Mouse (Mus musculus) cerebellum, adult 8-10 months (tissue): ENCODE results near the gene Slc8a1.
A peak's percentile ranks its signal among the peaks of the same experiment; 100 is the strongest.

Experiments
- DNase-seq: peaks from one replicate; pipeline ENCODE4 v3.0.0; 2022

The Slc8a1 gene

DNA sequence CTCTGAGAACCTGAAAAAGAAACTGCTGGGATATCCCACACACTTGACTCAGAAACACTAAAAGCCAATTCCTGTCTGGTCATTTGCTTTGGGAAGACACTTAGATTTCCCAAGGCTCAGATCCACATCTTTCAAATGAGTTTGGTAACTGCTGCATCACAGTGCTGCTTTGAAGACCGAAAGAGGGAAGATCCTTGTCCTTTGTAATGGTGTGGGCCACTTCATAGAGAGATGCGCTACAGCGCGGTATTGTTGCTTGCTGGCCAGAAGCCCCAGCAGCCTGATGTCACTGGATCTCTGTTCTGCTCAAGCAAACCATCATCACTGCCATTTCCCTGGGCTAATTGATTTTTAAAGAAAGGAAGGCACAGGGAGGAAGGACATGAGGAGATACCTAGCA, 325.4 kb downstream of the Slc8a1 start:
- no peak for DNase-seq

GRCm38 (mm10) chr17:81404225-81404624, 334.0 kb downstream of the Slc8a1 start:
- no peak for DNase-seq

GRCm38 (mm10) chr17:81403121-81403520, 335.1 kb downstream of the Slc8a1 start:
- DNase-seq, result no peak

- DNase-seq, result peak; percentile 35
Measured at GRCm38 (mm10) chr17:81402636-81403035, 335.5 kb downstream of the Slc8a1 start.

- DNase-seq, result no peak
Measured at GRCm38 (mm10) chr17:81400377-81400776, 337.8 kb downstream of the Slc8a1 start.

- DNase-seq, result no peak
Measured at GRCm38 (mm10) chr17:81397434-81397833, 340.7 kb downstream of the Slc8a1 start.

DNA sequence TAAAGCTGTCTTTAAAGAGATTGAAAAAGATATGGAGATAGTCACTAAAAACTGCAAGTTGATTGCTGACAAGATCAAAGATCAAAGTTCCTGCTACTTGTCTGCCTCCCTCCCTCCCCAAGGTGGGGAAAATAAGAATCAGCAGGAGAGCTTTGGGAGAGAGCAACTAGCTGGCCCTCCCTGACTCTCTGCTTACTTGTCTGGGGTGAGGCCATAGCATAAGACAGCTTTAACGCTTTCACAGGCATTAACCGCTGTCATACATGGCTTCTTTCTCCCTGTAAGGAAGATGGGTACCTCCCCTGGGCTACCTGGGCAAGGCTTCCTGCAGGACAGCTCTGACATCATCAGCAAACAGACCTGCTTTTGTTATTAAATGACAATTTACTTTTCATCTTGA, 344.1 kb downstream of the Slc8a1 start:
- no peak for DNase-seq

DNA sequence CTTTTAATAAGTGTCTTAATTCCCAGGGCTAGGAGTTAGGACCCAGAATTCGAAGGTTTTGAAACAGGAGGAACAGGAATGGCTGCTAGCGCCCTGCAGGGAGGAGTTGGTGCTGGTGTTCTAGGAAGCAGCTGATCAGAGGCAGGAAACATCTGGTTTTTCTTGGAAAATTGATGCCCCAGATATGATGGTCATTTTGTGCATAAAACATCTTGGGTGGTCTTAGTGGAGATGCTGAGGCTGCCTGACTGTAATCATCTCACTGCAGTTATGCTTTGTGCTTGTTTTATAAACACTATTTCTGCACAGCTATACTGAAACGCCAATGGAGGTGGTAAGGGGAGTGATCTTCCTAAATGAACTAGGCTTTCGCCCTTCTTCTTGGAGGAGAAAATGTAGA, 345.1 kb downstream of the Slc8a1 start:
- no peak for DNase-seq

- DNase-seq, result no peak
Measured at GRCm38 (mm10) chr17:81391478-81391877, 346.7 kb downstream of the Slc8a1 start.

- DNase-seq, result peak; percentile 44
Measured at GRCm38 (mm10) chr17:81390790-81391189, 347.4 kb downstream of the Slc8a1 start.

GRCm38 (mm10) chr17:81386118-81386517, 352.1 kb downstream of the Slc8a1 start:
- no peak for DNase-seq

DNA sequence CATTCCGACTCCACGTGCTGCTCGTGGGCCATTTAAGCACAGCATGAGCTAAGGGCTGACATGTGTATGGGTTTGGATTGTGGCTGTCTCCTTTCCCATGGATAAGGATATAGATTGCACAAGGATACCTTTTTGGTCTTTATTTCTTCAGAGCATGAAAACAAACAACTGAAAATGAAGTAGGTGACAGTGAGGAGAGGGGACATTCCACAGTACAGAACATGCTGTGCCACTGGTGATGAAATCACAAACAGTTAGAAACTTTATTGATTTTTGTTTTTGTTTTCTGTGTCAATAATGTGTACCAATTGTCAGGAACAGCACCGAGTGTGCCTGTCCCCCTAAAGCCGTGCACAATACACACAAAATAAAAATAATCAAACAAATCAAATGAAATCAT, 352.7 kb downstream of the Slc8a1 start:
- no peak for DNase-seq

GRCm38 (mm10) chr17:81383461-81383860, 354.7 kb downstream of the Slc8a1 start:
- no peak for DNase-seq

DNA sequence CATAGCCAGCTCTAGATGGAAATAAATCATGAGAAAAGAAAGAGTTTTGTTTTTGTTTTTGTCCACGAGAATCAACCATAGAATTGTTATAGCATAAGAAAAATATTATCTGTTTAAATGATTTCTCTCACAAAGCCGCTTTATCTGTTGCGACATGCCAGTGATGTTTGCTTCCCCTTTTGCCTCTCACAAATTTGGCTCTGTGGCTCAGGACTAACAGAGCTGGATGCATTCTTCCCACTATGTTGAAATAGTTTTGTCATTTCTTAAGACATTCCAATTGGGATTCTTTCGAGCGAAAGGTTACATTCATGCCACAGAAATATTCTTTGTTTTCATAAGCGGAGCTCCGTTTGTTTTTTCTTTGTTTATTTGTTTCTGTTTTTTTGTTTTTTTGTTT, 359.7 kb downstream of the Slc8a1 start:
- DNase-seq, result no peak

- no peak for DNase-seq
Measured at GRCm38 (mm10) chr17:81377757-81378299, 360.3 kb downstream of the Slc8a1 start.

DNA sequence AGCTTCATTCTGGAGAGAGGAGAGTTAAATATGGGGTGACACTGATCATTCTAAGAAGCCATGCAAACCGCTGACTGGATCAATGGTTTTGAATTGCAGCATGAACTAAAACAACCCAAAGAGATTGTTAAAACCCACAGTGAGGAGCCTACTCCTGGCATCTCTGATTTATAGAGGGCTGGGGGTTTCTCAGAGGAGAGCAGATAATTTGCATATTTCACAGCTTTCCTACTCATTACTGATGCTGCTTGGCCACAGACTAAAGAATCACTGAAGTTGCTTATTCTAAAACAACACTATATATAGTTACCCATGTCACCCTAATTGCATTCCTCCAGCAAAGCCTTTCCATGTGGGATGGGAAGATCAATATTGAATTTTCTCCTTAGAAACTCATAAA, 361.0 kb downstream of the Slc8a1 start:
- DNase-seq, result no peak

GRCm38 (mm10) chr17:81375901-81376300, 362.3 kb downstream of the Slc8a1 start:
- no peak for DNase-seq

DNA sequence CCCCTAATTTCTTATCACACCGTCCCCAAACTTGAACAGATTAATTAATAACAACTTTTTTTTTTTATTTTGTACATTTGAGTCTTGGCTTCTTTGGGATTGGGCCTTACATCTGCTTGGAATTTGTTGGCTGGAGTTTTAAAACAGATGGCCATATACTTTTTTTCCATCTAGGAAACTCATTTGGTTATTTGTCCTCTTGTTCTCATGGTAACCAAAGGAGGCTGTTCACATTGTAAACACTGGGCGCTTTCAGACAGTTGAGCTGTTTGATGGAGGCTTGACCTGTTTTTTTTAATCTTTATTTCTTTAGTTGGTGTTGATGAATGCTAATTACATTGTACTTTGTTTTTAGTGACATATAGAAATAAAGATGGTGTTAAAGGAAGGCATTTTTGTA, 369.1 kb downstream of the Slc8a1 start:
- no peak for DNase-seq

GRCm38 (mm10) chr17:81368503-81368902, 369.7 kb downstream of the Slc8a1 start:
- DNase-seq, result no peak

GRCm38 (mm10) chr17:81363368-81363767, 374.8 kb downstream of the Slc8a1 start:
- no peak for DNase-seq

- no peak for DNase-seq
Measured at GRCm38 (mm10) chr17:81360571-81360970, 377.6 kb downstream of the Slc8a1 start.

GRCm38 (mm10) chr17:81360032-81360431, 378.1 kb downstream of the Slc8a1 start:
- no peak for DNase-seq

- DNase-seq, result no peak
Measured at GRCm38 (mm10) chr17:81336024-81336754, 402.0 kb downstream of the Slc8a1 start.

- DNase-seq, result no peak
Measured at GRCm38 (mm10) chr17:81335526-81335925, 402.7 kb downstream of the Slc8a1 start.
